Mouse (Mus musculus) forebrain, embryonic 14.5 days (tissue): ENCODE data around the gene Map3k20. TPM values are rescaled to one million over a fixed set of nuclear protein-coding genes. Genes with fewer than 3 reads are reported as not detected.

ENCODE experiments used
- ATAC-seq: fragments of 200-750 bp; cut with Nextera tagmentation; 2 replicates; pipeline ENCODE4 v1.8.0; 2017; ENCODE audit warnings: mild to moderate bottlenecking, moderate library complexity
- DNase-seq: peaks from one replicate; pipeline ENCODE4 v3.0.0-alpha.2; 2015; ENCODE audit warnings: low spot score
- H3K27ac ChIP-seq: fragments of 300-500 bp; sonication (generic); 2 replicates; pipeline ENCODE4 v1.5.1; 2014; ENCODE audit warnings: low read depth, mild to moderate bottlenecking, control low read depth, low read length, moderate library complexity
- H3K27me3 ChIP-seq: fragments of 300-500 bp; sonication (generic); replicated peaks from 2 replicates; pipeline ENCODE4 v1.6.1; 2014; ENCODE audit warnings: low read length, control low read depth, mixed read lengths; ENCODE audit not compliant: control insufficient read depth, insufficient read depth
- H3K36me3 ChIP-seq: fragments of 300-500 bp; sonication (generic); 2 replicates; pipeline ENCODE4 v1.6.1; 2014; ENCODE audit warnings: low read length, control low read depth; ENCODE audit not compliant: control insufficient read depth, insufficient read depth
- H3K4me1 ChIP-seq: fragments of 300-500 bp; sonication (generic); 2 replicates; pipeline ENCODE4 v1.6.1; 2014; ENCODE audit warnings: antibody characterized with exemption, low read length, control low read depth; ENCODE audit not compliant: control insufficient read depth, insufficient read depth
- H3K4me2 ChIP-seq: fragments of 300-500 bp; sonication (generic); 2 replicates; pipeline ENCODE4 v1.6.1; 2014; ENCODE audit warnings: mild to moderate bottlenecking, control low read depth, low read length
- H3K4me3 ChIP-seq: fragments of 300-500 bp; sonication (generic); 2 replicates; pipeline ENCODE4 v1.5.1; 2014; ENCODE audit warnings: low read depth, low read length, control low read depth
- H3K9ac ChIP-seq: fragments of 300-500 bp; sonication (generic); 2 replicates; pipeline ENCODE4 v1.6.1; 2014; ENCODE audit warnings: mild to moderate bottlenecking, low read length, control low read depth, moderate library complexity
- H3K9me3 ChIP-seq: fragments of 300-500 bp; sonication (generic); replicated peaks from 2 replicates; pipeline ENCODE4 v1.6.1; 2016; ENCODE audit warnings: low read length, control low read depth, mixed read lengths; ENCODE audit not compliant: control insufficient read depth
- WGBS: fragments of 180-500 bp; shearing (Covaris S2); extraction: QIAGEN DNeasy Blood & Tissue Kit; methylation state at CpG from one replicate; pipeline ENCODE4 v1.1.7; 2014; 5-methylcytosine and 5-hydroxymethylcytosine counted together
- polyA plus RNA-seq: library from polyadenylated mRNA; unstranded; fragments of >200 nt; fragmentation: Nextera tagmentation; extraction: Ambion mirVana; gene quantifications from 2 replicates; pipeline ENCODE4 v1.2.1, GENCODE M21; 2014

Gene Map3k20
- polyA plus RNA-seq, 1 experiment from 2014 or later, result 4.0 TPM

DNA sequence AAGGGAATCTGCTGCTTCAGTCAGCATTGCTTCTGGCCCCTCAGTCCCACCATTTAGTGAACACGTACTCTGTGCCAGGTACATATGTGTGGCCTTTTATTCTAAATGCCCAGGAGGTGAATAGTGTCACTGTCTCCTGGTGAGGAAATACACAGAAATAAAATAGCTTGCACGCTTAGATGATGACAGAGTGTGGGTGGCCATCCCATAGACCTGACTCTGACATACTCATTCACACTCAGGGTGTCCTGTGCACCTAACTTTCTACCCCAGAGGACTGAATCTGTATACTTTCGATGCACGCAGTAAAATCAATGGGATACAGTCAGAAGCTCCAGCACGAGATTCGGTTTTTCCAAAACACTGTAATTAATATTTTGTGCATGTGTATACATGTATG, 18.0 kb upstream of the Map3k20 start:
- Histone ChIP-seq H3K36me3 (no peaks in the 10 kb centered on the region), H3K27ac (no peak overlapping the region), H3K9me3 (no peaks in the 10 kb centered on the region), H3K9ac (no peak overlapping the region), H3K4me2 (no peak overlapping the region), H3K4me1 (no peaks in the 10 kb centered on the region), H3K27me3 (no peaks in the 10 kb centered on the region), H3K4me3 (no peak overlapping the region)
- WGBS, result 91% methylated on average over 6 of the region's 6 CpGs
- no peak for DNase-seq
- ATAC-seq, result no peak

DNA sequence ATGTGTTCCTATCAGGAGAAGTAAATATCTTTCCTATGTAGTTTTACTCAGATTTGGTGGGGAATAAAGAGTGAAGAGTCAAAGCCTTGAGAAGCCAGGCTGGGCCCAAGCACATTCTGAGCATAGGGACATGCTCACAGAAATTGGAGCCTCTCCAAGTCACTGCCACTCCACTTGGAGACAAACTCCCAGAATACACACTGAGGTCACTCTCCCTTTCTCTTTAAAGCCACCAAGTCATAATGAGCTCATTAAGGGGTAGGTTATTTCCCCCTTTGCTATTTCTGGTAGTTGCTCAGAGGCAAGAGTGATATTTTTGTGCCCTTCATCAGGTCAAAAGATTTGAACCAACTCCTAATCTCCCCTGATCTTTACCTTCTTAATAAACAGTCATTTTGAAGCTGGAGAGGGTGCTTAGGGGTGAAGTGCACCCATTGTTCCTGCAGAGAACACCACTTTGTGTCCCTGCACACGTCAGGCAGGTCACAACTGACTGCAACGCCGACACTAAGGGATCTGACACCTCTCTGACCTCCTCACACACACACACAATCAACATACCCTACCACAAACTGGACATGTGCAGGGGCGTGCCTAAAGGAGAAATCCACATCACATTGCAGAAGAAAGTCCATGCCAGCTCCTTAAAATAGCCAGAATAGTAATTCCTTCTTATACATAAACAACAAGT, 15.6 kb upstream of the Map3k20 start:
- Histone ChIP-seq H3K27ac (no peak overlapping the region), H3K4me3 (no peak overlapping the region), H3K4me2 (no peak overlapping the region), H3K9ac (no peak overlapping the region), H3K27me3 (no peaks in the 10 kb centered on the region), H3K9me3 (no peaks in the 10 kb centered on the region), H3K36me3 (no peaks in the 10 kb centered on the region), H3K4me1 (no peaks in the 10 kb centered on the region)
- peak; percentile 22 for DNase-seq
- 73% methylated on average over 4 of the region's 4 CpGs for WGBS
- ATAC-seq, result no peak

DNA sequence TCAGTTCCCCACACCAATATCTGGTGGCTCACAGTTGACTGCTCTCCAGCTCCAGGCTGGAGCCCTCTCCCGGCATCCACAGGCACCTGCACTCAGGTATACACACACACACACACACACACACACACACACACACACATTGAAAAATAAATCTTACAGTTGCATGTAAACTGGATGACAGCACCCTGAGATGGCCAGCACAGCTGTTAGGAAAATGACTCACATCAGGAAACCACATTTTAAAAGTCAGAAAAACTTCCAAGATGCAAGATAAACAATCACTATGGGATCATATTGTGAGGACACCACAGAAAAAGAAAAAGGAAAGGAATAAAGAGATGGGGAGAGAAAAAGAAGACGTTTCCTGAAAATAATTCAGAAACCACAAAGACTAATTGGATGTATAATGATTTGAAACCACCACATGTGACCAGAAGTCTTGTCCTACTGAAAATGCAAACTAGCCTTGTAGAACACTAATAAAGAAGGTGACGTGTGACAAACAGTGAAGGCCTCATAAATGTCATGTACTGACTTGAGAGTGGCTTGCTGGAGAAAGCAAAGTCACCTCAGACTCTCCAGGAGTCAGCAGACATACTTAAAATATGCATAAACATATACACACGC, 7.1 kb upstream of the Map3k20 start:
- H3K4me3 ChIP-seq, result no peak overlapping the region
- WGBS, result 72% methylated on average over 4 of the region's 4 CpGs
- H3K36me3 ChIP-seq, result no peaks in the 10 kb centered on the region
- H3K9ac ChIP-seq, result no peak overlapping the region
- H3K9me3 ChIP-seq, result no peaks in the 10 kb centered on the region
- no peaks in the 10 kb centered on the region for H3K27me3 ChIP-seq
- H3K4me2 ChIP-seq, result no peak overlapping the region
- ATAC-seq (no peak), DNase-seq (no peak)
- H3K27ac ChIP-seq, result no peak overlapping the region
- H3K4me1 ChIP-seq, result no peaks in the 10 kb centered on the region

GRCm38 (mm10) chr2:72280524-72280923, 4.9 kb upstream of the Map3k20 start:
- H3K4me1 ChIP-seq, result no peaks in the 10 kb centered on the region
- ATAC-seq (no peak), DNase-seq (no peak)
- no peak overlapping the region for H3K4me3 ChIP-seq
- H3K9me3 ChIP-seq, result no peaks in the 10 kb centered on the region
- H3K4me2 ChIP-seq, result no peak overlapping the region
- no peak overlapping the region for H3K9ac ChIP-seq
- 92% methylated on average over 5 of the region's 5 CpGs for WGBS
- H3K36me3 ChIP-seq, result no peaks in the 10 kb centered on the region
- H3K27me3 ChIP-seq, result no peaks in the 10 kb centered on the region; the same call in 1 of the 2 replicates
- H3K27ac ChIP-seq, result no peak overlapping the region

GRCm38 (mm10) chr2:72281971-72282370, 3.5 kb upstream of the Map3k20 start:
- WGBS, result 90% methylated on average over 14 of the region's 14 CpGs
- Histone ChIP-seq H3K9ac (no peak overlapping the region), H3K4me3 (no peak overlapping the region), H3K9me3 (no peaks in the 10 kb centered on the region), H3K4me2 (no peak overlapping the region), H3K4me1 (no peaks in the 10 kb centered on the region), H3K27me3 (no peaks in the 10 kb centered on the region; the same call in 1 of the 2 replicates), H3K27ac (no peak overlapping the region), H3K36me3 (no peaks in the 10 kb centered on the region)
- no peak for DNase-seq
- no peak for ATAC-seq

- no peak overlapping the region for H3K4me2 ChIP-seq
- DNase-seq (no peak), ATAC-seq (no peak)
- H3K4me3 ChIP-seq, result no peak overlapping the region
- H3K4me1 ChIP-seq, result no peaks in the 10 kb centered on the region
- H3K9ac ChIP-seq, result no peak overlapping the region
- no peak overlapping the region for H3K27ac ChIP-seq
- 82% methylated on average over 4 of the region's 4 CpGs for WGBS
- no peaks in the 10 kb centered on the region; the same call in 1 of the 2 replicates for H3K27me3 ChIP-seq
- H3K9me3 ChIP-seq, result no peaks in the 10 kb centered on the region
- no peaks in the 10 kb centered on the region for H3K36me3 ChIP-seq
Observed at GRCm38 (mm10) chr2:72282733-72283132, 2.7 kb upstream of the Map3k20 start.

- H3K9me3 ChIP-seq, result no peaks in the 10 kb centered on the region
- no peak for DNase-seq
- H3K36me3 ChIP-seq, result no peaks in the 10 kb centered on the region
- H3K4me2 ChIP-seq, result no peak overlapping the region
- H3K9ac ChIP-seq, result no peak overlapping the region
- no peaks in the 10 kb centered on the region for H3K4me1 ChIP-seq
- no peak for ATAC-seq
- 80% methylated on average over 7 of the region's 7 CpGs for WGBS
- H3K27ac ChIP-seq, result no peak overlapping the region
- no peak overlapping the region for H3K4me3 ChIP-seq
- no peaks in the 10 kb centered on the region; the same call in 1 of the 2 replicates for H3K27me3 ChIP-seq
Observed at GRCm38 (mm10) chr2:72284689-72285088, 748 bp upstream of the Map3k20 start.

GRCm38 (mm10) chr2:72285888-72286661, 638 bp downstream of the Map3k20 start:
- peak overlapping the region; percentile 74 for H3K4me3 ChIP-seq
- H3K27ac ChIP-seq, result no peak overlapping the region

More at GRCm38 (mm10) chr2:72285888-72286661, 638 bp downstream of the Map3k20 start:
- WGBS, result 2% methylated on average over 53 of the region's 60 CpGs
- Histone ChIP-seq H3K9me3 (no peaks in the 10 kb centered on the region), H3K9ac (peak overlapping the region; percentile 84), H3K27me3 (no peaks in the 10 kb centered on the region; the same call in 1 of the 2 replicates), H3K36me3 (no peaks in the 10 kb centered on the region), H3K4me1 (no peaks in the 10 kb centered on the region), H3K4me2 (peak overlapping the region; percentile 98)
- peak; percentile 69 for ATAC-seq
- DNase-seq, result peak; percentile 25
